Mouse (Mus musculus): ENCODE results near the gene Fkbp6. TPM values are rescaled to one million over a fixed set of nuclear protein-coding genes. Genes with fewer than 3 reads are reported as not detected.

The Fkbp6 gene
- total and polyA plus RNA-seq, 2 experiments from 2014 or later, result 0.36 to 0.49 TPM

DNA sequence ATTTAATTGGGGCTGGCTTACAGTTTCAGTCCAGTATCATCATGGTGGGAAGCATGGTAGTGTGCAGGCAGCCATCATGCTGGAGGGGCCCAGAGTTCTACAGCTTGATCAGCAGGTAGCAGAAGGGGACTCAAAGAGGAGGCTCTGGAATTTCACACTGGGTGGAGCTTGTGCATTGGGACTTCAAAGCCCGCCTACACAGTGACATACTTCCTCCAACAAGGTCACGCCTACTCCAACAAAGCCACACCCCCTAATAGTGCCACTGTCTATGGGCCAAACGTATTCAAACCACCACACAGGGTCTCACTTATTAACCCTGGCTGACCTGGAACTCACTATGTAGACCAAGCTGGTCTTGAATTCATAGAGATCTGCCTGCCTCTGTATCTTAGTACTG is 93.7 kb downstream of the Fkbp6 start:
- TF ChIP-seq CTCF (IDR thresholded peaks at IDR 0.05), result no peak
- H3K9me3 ChIP-seq (ENCODE audit: low read length), result no peaks in the 10 kb centered on the region
- no peak for ATAC-seq (ENCODE audit: low FRiP score)
- H3K27ac ChIP-seq (ENCODE audit: low read depth, low read length), result no peak overlapping the region
- H3K27me3 ChIP-seq (ENCODE audit: insufficient read depth, low read length), result no peaks in the 10 kb centered on the region
- no peaks in the 10 kb centered on the region for H3K4me1 ChIP-seq (ENCODE audit: insufficient read depth, low read length)
- H3K4me3 ChIP-seq (ENCODE audit: low read depth, low read length), result no peak overlapping the region
- no peak overlapping the region for H3K4me2 ChIP-seq (ENCODE audit: low read depth, low read length, poor library complexity, severe bottlenecking)
- H3K9ac ChIP-seq (replicated peaks; ENCODE audit: low read length, poor library complexity, severe bottlenecking), result no peak overlapping the region
- no peak for DNase-seq (ENCODE audit: low spot score)
- H3K36me3 ChIP-seq (ENCODE audit: insufficient read depth, low read length), result no peaks in the 10 kb centered on the region
- WGBS, result 89% methylated on average over 3 of the region's 3 CpGs

DNA sequence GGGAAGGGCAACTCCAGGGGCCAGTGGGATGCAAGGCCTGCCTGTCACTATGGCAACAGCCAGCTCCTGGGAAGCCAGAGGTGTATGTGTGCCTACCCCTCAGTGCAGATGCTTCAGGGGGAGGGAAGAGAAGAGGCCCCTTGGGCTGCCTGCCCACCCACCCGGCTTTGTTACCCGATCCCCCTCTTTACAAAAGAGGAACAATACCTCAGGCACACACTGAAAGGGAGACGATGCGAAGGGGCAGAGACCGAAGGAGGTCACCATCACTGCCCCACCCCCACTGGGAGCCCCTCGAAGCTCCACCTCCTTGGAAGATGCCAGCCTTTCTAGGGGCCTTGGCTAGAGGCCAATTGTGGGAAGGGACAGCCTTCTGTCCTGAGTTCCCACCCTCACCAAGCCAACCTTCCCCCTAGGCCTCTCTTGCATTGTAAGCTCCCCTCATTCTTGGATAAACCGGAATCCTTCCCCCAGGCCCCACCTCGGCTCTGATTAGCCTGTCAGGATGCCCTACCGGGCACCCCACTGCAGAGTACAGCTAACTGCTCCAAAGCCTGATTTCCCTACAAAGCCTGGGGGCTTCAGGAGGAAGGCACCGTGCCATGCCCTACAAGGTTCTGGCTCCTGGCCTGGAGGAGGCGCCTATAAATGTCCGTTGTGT is 96.0 kb downstream of the Fkbp6 start:
- 0 out of 2 replicates have a peak, but pooled peaks cover 8% of the 10 kb centered on the region for H3K27me3 ChIP-seq (ENCODE audit: insufficient read depth, low read length)
- no peak overlapping the region for H3K9ac ChIP-seq (replicated peaks; ENCODE audit: low read length, poor library complexity, severe bottlenecking)
- peaks cover 7% of the 10 kb centered on the region; the same call in 1 of the 2 replicates for H3K4me1 ChIP-seq (ENCODE audit: insufficient read depth, low read length)
- no peak for TF ChIP-seq CTCF (IDR thresholded peaks at IDR 0.05)
- DNase-seq (ENCODE audit: low spot score), result peak; percentile 86
- H3K4me2 ChIP-seq (ENCODE audit: low read depth, low read length, poor library complexity, severe bottlenecking), result no peak overlapping the region
- no peaks in the 10 kb centered on the region for H3K36me3 ChIP-seq (ENCODE audit: insufficient read depth, low read length)
- WGBS, result 5% methylated on average over 12 of the region's 12 CpGs
- no peak overlapping the region for H3K4me3 ChIP-seq (ENCODE audit: low read depth, low read length)
- H3K27ac ChIP-seq (ENCODE audit: low read depth, low read length), result no peak overlapping the region
- ATAC-seq (ENCODE audit: low FRiP score), result peak; percentile 69
- H3K9me3 ChIP-seq (ENCODE audit: low read length), result no peaks in the 10 kb centered on the region

DNA sequence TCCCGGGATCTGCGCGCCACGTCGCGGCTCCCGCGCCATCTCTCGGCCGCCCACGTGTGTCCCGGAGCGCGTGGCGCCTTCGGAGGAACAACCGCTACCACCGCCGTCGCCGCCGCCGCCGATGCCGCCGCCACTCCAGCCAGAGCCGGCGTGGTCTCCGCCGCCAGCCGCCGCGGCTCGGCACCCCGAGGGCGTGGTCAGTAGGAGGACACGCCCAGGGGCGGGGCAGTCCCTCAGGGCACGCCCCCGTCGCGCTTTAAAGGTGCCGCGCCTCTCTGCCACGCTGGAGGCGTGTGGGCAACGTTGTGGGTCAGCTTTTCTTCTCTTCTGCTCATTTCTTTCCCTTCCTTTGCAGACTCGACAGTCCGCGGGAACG is 98.8 kb downstream of the Fkbp6 start, which contains the start of gene Fzd9:
Fzd9 (minus strand) TSS at position 152 of the 376 bp plus-strand sequence.
- 0 out of 2 replicates have a peak, but pooled peaks cover 8% of the 10 kb centered on the region for H3K27me3 ChIP-seq (ENCODE audit: insufficient read depth, low read length)
- 0 out of 2 replicates have a peak within 1 kb of the TSS, but pooled peaks have one; percentile 32 for H3K27ac ChIP-seq (ENCODE audit: low read depth, low read length)
- H3K4me2 ChIP-seq (ENCODE audit: low read depth, low read length, poor library complexity, severe bottlenecking), result peak within 1 kb of the TSS; percentile 71
- DNase-seq (ENCODE audit: low spot score) (peak; percentile 94), ATAC-seq (ENCODE audit: low FRiP score) (peak; percentile 76)
- H3K36me3 ChIP-seq (ENCODE audit: insufficient read depth, low read length), result no peaks in the 10 kb centered on the region
- H3K9ac ChIP-seq (replicated peaks; ENCODE audit: low read length, poor library complexity, severe bottlenecking), result peak within 1 kb of the TSS; percentile 54
- H3K4me3 ChIP-seq (ENCODE audit: low read depth, low read length), result peak within 1 kb of the TSS; percentile 64
- no peaks in the 10 kb centered on the region for H3K9me3 ChIP-seq (ENCODE audit: low read length)
- under 1% methylated on average over 35 of the region's 51 CpGs for WGBS
- TF ChIP-seq CTCF (IDR thresholded peaks at IDR 0.05), result no peak
- peaks cover 7% of the 10 kb centered on the region; the same call in 1 of the 2 replicates for H3K4me1 ChIP-seq (ENCODE audit: insufficient read depth, low read length)

DNA sequence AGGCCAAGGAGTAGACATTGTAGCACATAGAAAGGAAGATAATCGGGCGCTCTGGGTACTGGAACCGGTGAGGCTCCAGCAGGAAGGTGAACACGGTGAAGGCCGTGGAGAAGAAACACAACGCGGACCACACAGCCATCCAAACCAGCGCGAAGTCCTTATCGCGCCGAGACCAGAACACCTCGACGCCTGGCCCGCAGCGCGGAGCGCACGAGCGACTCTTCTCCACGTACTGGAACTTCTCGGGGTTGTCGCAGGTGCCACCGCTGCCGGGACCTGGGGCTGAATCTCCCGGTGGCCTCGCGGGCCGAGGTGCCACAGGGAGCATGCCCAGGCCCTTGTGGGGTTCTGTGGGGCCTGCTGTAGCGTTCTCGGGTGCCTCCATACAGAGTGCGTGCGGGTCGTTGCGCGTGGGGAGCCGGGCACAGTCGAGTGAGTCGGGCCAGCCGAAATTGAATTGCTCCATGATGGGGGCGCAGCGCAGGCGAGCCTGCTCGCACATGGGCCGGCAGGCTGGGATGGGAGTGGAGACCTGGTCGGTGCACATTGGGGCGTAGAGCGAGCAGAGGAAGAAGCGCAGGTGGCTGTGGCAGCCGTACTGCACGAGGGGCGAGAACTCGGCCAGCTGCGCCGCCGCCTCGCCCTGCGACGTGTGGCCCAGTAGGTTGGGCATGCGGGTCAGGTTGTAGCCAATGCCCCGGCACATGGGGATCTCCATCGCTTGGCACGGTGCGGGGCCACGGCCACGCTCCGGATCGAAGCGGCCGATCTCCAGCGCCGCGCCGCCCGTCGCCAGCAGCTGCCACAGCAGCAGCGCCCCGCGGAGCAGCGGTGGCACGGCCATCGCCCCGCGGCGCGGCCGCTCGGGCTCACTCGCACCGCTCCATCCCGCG is 99.4 kb downstream of the Fkbp6 start:
- no peak for DNase-seq (ENCODE audit: low spot score)
- WGBS, result 2% methylated on average over 70 of the region's 92 CpGs
- H3K9ac ChIP-seq (replicated peaks; ENCODE audit: low read length, poor library complexity, severe bottlenecking), result peak overlapping the region; percentile 54
- H3K4me1 ChIP-seq (ENCODE audit: insufficient read depth, low read length), result peaks cover 7% of the 10 kb centered on the region; the same call in 1 of the 2 replicates
- 0 out of 2 replicates have a peak overlapping the region, but pooled peaks have one; percentile 32 for H3K27ac ChIP-seq (ENCODE audit: low read depth, low read length)
- 0 out of 2 replicates have a peak, but pooled peaks cover 8% of the 10 kb centered on the region for H3K27me3 ChIP-seq (ENCODE audit: insufficient read depth, low read length)
- no peaks in the 10 kb centered on the region for H3K36me3 ChIP-seq (ENCODE audit: insufficient read depth, low read length)
- H3K9me3 ChIP-seq (ENCODE audit: low read length), result no peaks in the 10 kb centered on the region
- ATAC-seq (ENCODE audit: low FRiP score), result peak; percentile 41
- H3K4me3 ChIP-seq (ENCODE audit: low read depth, low read length), result peak overlapping the region; percentile 64
- peak overlapping the region; percentile 71 for H3K4me2 ChIP-seq (ENCODE audit: low read depth, low read length, poor library complexity, severe bottlenecking)
- TF ChIP-seq CTCF (IDR thresholded peaks at IDR 0.05), result no peak

DNA sequence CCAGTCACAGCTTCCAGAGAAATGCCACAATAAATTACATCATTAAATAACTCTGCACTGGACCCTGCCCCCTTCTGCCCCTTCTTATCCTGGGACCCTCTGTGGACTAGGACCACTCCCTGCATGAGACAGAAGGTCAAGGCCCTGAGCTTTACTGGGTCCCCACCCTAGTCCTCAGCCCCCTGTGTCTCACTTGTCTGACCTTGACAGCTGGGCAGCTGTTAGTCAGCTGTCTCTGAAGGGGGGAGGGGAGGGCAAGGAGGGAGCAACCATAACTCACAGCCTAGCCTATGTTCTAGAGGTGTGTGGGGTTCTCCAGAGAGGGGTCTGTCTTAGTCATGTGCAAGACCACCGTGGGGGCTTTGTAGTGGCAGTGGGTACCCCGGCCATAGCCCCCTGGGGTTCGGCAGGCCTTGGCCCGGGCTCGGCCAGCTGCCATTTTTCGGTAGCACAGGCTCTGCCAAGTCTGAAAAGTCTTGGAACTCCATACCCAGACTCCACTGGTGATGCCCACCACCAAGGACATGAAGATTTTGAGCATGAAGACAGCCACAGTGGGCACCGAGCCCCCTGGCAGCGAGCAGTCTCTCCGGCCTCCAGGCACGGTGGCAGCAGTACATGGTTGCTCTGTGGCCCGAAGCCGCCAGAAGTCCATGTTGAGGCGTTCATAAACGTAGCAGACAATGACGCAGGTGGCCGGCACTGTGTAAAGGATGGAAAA is 100.7 kb downstream of the Fkbp6 start:
- DNase-seq (ENCODE audit: low spot score) (no peak), ATAC-seq (ENCODE audit: low FRiP score) (no peak)
- TF ChIP-seq CTCF (IDR thresholded peaks at IDR 0.05), result no peak
- 0 out of 2 replicates have a peak, but pooled peaks cover 8% of the 10 kb centered on the region for H3K27me3 ChIP-seq (ENCODE audit: insufficient read depth, low read length)
- H3K27ac ChIP-seq (ENCODE audit: low read depth, low read length), result no peak overlapping the region
- H3K4me2 ChIP-seq (ENCODE audit: low read depth, low read length, poor library complexity, severe bottlenecking), result peak overlapping the region; percentile 71
- peaks cover 7% of the 10 kb centered on the region; the same call in 1 of the 2 replicates for H3K4me1 ChIP-seq (ENCODE audit: insufficient read depth, low read length)
- peak overlapping the region; percentile 64 for H3K4me3 ChIP-seq (ENCODE audit: low read depth, low read length)
- H3K9ac ChIP-seq (replicated peaks; ENCODE audit: low read length, poor library complexity, severe bottlenecking), result no peak overlapping the region
- 71% methylated on average over 16 of the region's 16 CpGs for WGBS
- no peaks in the 10 kb centered on the region for H3K9me3 ChIP-seq (ENCODE audit: low read length)
- peaks cover 10% of the 10 kb centered on the region for H3K36me3 ChIP-seq (ENCODE audit: insufficient read depth, low read length)

Measured in midbrain, postnatal 0 days (tissue).